Mouse (Mus musculus): ENCODE measurements around the gene Il4ra. TPM values are rescaled to one million over a fixed set of nuclear protein-coding genes. Genes with fewer than 3 reads are reported as not detected.

Il4ra gene
- polyA plus RNA-seq, 1 experiment from 2014 or later, result 6.9 TPM

GRCm38 (mm10) chr7:125620077-125620476 is 68.2 kb downstream of the Il4ra start:
- no peaks in the 10 kb centered on the region for H3K4me1 ChIP-seq (ENCODE audit: control insufficient read depth, low read depth, low read length)
- H3K9ac ChIP-seq (ENCODE audit: low read depth, low read length), result no peak overlapping the region
- H3K4me2 ChIP-seq (ENCODE audit: low read depth, low read length), result no peak overlapping the region
- no peak for ATAC-seq (ENCODE audit: low read depth)
- H3K27ac ChIP-seq (ENCODE audit: low read length), result no peak overlapping the region
- H3K4me3 ChIP-seq (ENCODE audit: low read depth, low read length), result no peak overlapping the region
- no peaks in the 10 kb centered on the region for H3K36me3 ChIP-seq (ENCODE audit: control insufficient read depth, insufficient read depth)
- no peaks in the 10 kb centered on the region for H3K27me3 ChIP-seq (ENCODE audit: control insufficient read depth, insufficient read depth, low read depth, low read length)
- 14% methylated on average over 4 of the region's 4 CpGs for WGBS (ENCODE audit: insufficient replicate concordance)
- no peaks in the 10 kb centered on the region for H3K9me3 ChIP-seq (replicated peaks; ENCODE audit: control insufficient read depth, low read length)

- Histone ChIP-seq H3K4me1 (ENCODE audit: control insufficient read depth, low read depth, low read length) (no peaks in the 10 kb centered on the region), H3K4me3 (ENCODE audit: low read depth, low read length) (no peak overlapping the region), H3K27me3 (ENCODE audit: control insufficient read depth, insufficient read depth, low read depth, low read length) (no peaks in the 10 kb centered on the region), H3K9me3 (replicated peaks; ENCODE audit: control insufficient read depth, low read length) (no peaks in the 10 kb centered on the region), H3K4me2 (ENCODE audit: low read depth, low read length) (no peak overlapping the region), H3K9ac (ENCODE audit: low read depth, low read length) (no peak overlapping the region), H3K36me3 (ENCODE audit: control insufficient read depth, insufficient read depth) (no peaks in the 10 kb centered on the region), H3K27ac (ENCODE audit: low read length) (no peak overlapping the region)
- no peak for ATAC-seq (ENCODE audit: low read depth)
- 51% methylated on average over 7 of the region's 7 CpGs for WGBS (ENCODE audit: insufficient replicate concordance)
Measured at GRCm38 (mm10) chr7:125622741-125623685, 71.1 kb downstream of the Il4ra start.

- WGBS (ENCODE audit: insufficient replicate concordance), result 55% methylated on average over 4 of the region's 4 CpGs
- no peak overlapping the region for H3K9ac ChIP-seq (ENCODE audit: low read depth, low read length)
- no peak overlapping the region for H3K4me3 ChIP-seq (ENCODE audit: low read depth, low read length)
- H3K36me3 ChIP-seq (ENCODE audit: control insufficient read depth, insufficient read depth), result no peaks in the 10 kb centered on the region
- H3K27ac ChIP-seq (ENCODE audit: low read length), result no peak overlapping the region
- H3K4me2 ChIP-seq (ENCODE audit: low read depth, low read length), result no peak overlapping the region
- no peaks in the 10 kb centered on the region for H3K9me3 ChIP-seq (replicated peaks; ENCODE audit: control insufficient read depth, low read length)
- H3K4me1 ChIP-seq (ENCODE audit: control insufficient read depth, low read depth, low read length), result no peaks in the 10 kb centered on the region
- no peak for ATAC-seq (ENCODE audit: low read depth)
- no peaks in the 10 kb centered on the region for H3K27me3 ChIP-seq (ENCODE audit: control insufficient read depth, insufficient read depth, low read depth, low read length)
Measured at GRCm38 (mm10) chr7:125625219-125625618, 73.3 kb downstream of the Il4ra start.

- no peak overlapping the region for H3K4me2 ChIP-seq (ENCODE audit: low read depth, low read length)
- ATAC-seq (ENCODE audit: low read depth), result no peak
Measured at GRCm38 (mm10) chr7:125625829-125626228, 73.9 kb downstream of the Il4ra start.

More at GRCm38 (mm10) chr7:125625829-125626228, 73.9 kb downstream of the Il4ra start:
- Histone ChIP-seq H3K9me3 (replicated peaks; ENCODE audit: control insufficient read depth, low read length) (no peaks in the 10 kb centered on the region), H3K36me3 (ENCODE audit: control insufficient read depth, insufficient read depth) (no peaks in the 10 kb centered on the region), H3K9ac (ENCODE audit: low read depth, low read length) (no peak overlapping the region), H3K4me3 (ENCODE audit: low read depth, low read length) (no peak overlapping the region), H3K27ac (ENCODE audit: low read length) (no peak overlapping the region), H3K4me1 (ENCODE audit: control insufficient read depth, low read depth, low read length) (no peaks in the 10 kb centered on the region), H3K27me3 (ENCODE audit: control insufficient read depth, insufficient read depth, low read depth, low read length) (no peaks in the 10 kb centered on the region)
- WGBS (ENCODE audit: insufficient replicate concordance), result 42% methylated on average over 7 of the region's 7 CpGs

Other genes with a start within 250 kb of the Il4ra start
- gene Kdm8, start 107.4 kb upstream of the Il4ra start, polyA plus RNA-seq (2015; fragmentation: Nextera tagmentation; extraction: Ambion mirVana), result 5.6 and 5.8 TPM in 2 replicates
- gene Nsmce1, start 60.5 kb upstream of the Il4ra start, polyA plus RNA-seq (2015; fragmentation: Nextera tagmentation; extraction: Ambion mirVana), result 64.6 and 70.3 TPM in 2 replicates
- 0.68 and 1.0 TPM in 2 replicates for gene Il21r, start 51.3 kb downstream of the Il4ra start, polyA plus RNA-seq (2015; fragmentation: Nextera tagmentation; extraction: Ambion mirVana)
- gene Gtf3c1, start 155.7 kb downstream of the Il4ra start, polyA plus RNA-seq (2015; fragmentation: Nextera tagmentation; extraction: Ambion mirVana), result 7.1 and 7.3 TPM in 2 replicates
- 2.0 and 2.3 TPM in 2 replicates for gene D430042O09Rik, start 155.8 kb downstream of the Il4ra start, polyA plus RNA-seq (2015; fragmentation: Nextera tagmentation; extraction: Ambion mirVana)

All from liver, embryonic 16.5 days (tissue).